Mouse (Mus musculus) hindbrain, embryonic 10.5 days (tissue): ENCODE data around the gene Dusp12. TPM values are rescaled to one million over a fixed set of nuclear protein-coding genes. Genes with fewer than 3 reads are reported as not detected.

ENCODE experiments used
- DNase-seq: peaks from one replicate; pipeline ENCODE4 v3.0.0-alpha.2; 2017; ENCODE audit warnings: low spot score
- H3K27ac ChIP-seq: fragments of 300-500 bp; sonication (generic); 2 replicates; pipeline ENCODE4 v1.5.1; 2016; ENCODE audit warnings: mild to moderate bottlenecking, moderate library complexity
- H3K27me3 ChIP-seq: fragments of 300-500 bp; sonication (generic); 2 replicates; pipeline ENCODE4 v1.6.1; 2016; ENCODE audit warnings: mild to moderate bottlenecking; ENCODE audit not compliant: poor library complexity, insufficient read depth, severe bottlenecking
- H3K36me3 ChIP-seq: fragments of 300-500 bp; sonication (generic); 2 replicates; pipeline ENCODE4 v1.6.1; 2016; ENCODE audit warnings: mild to moderate bottlenecking, moderate library complexity
- H3K4me1 ChIP-seq: fragments of 300-500 bp; sonication (generic); replicated peaks from 2 replicates; pipeline ENCODE4 v1.6.1; 2016; ENCODE audit warnings: mild to moderate bottlenecking
- H3K4me3 ChIP-seq: fragments of 300-500 bp; sonication (generic); 2 replicates; pipeline ENCODE4 v1.5.1; 2016; ENCODE audit warnings: mild to moderate bottlenecking, moderate library complexity
- H3K9me3 ChIP-seq: fragments of 300-500 bp; sonication (generic); 2 replicates; pipeline ENCODE4 v1.6.1; 2016; ENCODE audit warnings: mild to moderate bottlenecking, moderate library complexity
- WGBS: fragments of 180-500 bp; shearing (Covaris S2); methylation state at CpG from one replicate; pipeline ENCODE4 v1.1.7; 2016; 5-methylcytosine and 5-hydroxymethylcytosine counted together
- polyA plus RNA-seq: library from polyadenylated mRNA; unstranded; fragments of >200 nt; fragmentation: Nextera tagmentation; extraction: Ambion mirVana; gene quantifications from 2 replicates; pipeline ENCODE4 v1.2.1, GENCODE M21; 2016

Dusp12 gene
- polyA plus RNA-seq, 1 experiment from 2014 or later, result 28.4 TPM

- H3K27me3 ChIP-seq, result peaks cover 36% of the 10 kb centered on the region
- no peaks in the 10 kb centered on the region for H3K9me3 ChIP-seq
- no peak for DNase-seq
- WGBS, result 84% methylated on average over 11 of the region's 11 CpGs
- H3K36me3 ChIP-seq, result no peaks in the 10 kb centered on the region
- H3K27ac ChIP-seq, result no peak overlapping the region
- H3K4me3 ChIP-seq, result no peak overlapping the region
- peaks cover 17% of the 10 kb centered on the region for H3K4me1 ChIP-seq
Measured at GRCm38 (mm10) chr1:170911907-170912660, 26.7 kb upstream of the Dusp12 start.

- Histone ChIP-seq H3K4me3 (peak overlapping the region; percentile 69), H3K27ac (no peak overlapping the region), H3K27me3 (peaks cover 73% of the 10 kb centered on the region), H3K4me1 (peaks cover 17% of the 10 kb centered on the region), H3K9me3 (no peaks in the 10 kb centered on the region), H3K36me3 (no peaks in the 10 kb centered on the region)
- peak; percentile 40 for DNase-seq
- WGBS, result 4% methylated on average over 21 of the region's 21 CpGs
Measured at GRCm38 (mm10) chr1:170908341-170908740, 23.0 kb upstream of the Dusp12 start.

GRCm38 (mm10) chr1:170907456-170908191 is 22.3 kb upstream of the Dusp12 start:
- DNase-seq, result peak; percentile 57
- peaks cover 17% of the 10 kb centered on the region for H3K4me1 ChIP-seq
- H3K27me3 ChIP-seq, result peaks cover 80% of the 10 kb centered on the region
- H3K9me3 ChIP-seq, result no peaks in the 10 kb centered on the region
- peak overlapping the region; percentile 69 for H3K4me3 ChIP-seq
- H3K36me3 ChIP-seq, result no peaks in the 10 kb centered on the region
- WGBS, result under 1% methylated on average over 71 of the region's 71 CpGs
- peak overlapping the region; percentile 69; the same call in 1 of the 2 replicates for H3K27ac ChIP-seq

- peaks cover 86% of the 10 kb centered on the region for H3K27me3 ChIP-seq
- no peaks in the 10 kb centered on the region for H3K36me3 ChIP-seq
- 19% methylated on average over 11 of the region's 11 CpGs for WGBS
- H3K9me3 ChIP-seq, result no peaks in the 10 kb centered on the region
- H3K4me3 ChIP-seq, result peak overlapping the region; percentile 69
- no peak for DNase-seq
- H3K4me1 ChIP-seq, result peaks cover 17% of the 10 kb centered on the region
- H3K27ac ChIP-seq, result no peak overlapping the region
Measured at GRCm38 (mm10) chr1:170907111-170907455, 21.7 kb upstream of the Dusp12 start.

DNA sequence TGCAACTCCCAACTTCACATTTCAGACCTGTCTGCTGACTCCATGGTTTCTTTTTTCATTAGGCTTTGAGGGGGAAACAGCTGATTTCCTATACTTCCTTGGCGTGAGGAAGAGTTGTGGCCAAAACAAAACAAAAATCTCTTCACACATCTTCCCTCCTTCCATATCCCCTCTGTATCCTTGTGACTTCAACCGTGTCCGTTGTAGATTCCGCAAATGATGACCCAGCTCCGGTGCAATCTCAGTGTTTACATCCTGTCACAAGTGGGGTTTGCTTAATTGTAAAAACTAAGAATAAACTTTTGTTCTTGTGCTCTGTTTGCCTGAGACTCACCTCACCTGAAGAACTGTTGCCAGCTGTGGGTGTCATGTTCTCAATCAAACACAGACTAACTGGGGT is 18.1 kb upstream of the Dusp12 start:
- peaks cover 14% of the 10 kb centered on the region for H3K4me1 ChIP-seq

DNA sequence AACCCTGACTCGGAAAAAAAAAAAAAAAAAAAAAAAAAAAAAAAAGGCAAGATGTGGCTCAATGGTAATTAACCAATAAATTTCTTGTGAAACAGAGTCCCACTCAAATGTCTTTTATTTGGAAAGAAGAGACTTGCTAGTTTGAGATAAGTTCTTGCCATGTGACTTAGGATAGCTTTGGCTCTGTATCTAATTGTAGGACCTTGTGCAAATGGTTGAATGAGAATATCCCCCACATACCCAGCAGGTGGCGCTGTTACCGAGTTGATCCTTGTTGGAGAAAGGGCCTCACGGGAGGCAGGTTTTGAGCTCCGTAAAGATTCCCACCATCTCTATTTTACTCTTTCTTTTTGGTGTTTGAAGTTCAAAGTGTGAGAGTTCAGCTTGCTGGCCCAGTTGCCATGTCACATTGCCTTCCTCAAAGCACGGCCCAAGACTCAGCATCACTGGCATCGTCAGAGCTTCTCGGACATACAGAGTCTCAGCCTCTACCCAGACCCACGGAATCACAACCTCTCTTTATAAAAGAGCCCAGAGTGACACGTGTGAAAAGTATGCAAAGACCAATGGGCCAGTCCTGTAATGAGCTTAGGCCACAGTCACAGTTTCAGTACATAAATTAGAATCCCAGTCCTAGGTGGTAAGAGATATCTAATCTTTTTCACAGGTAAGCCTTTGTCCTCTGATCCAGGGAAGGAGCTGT is 16.3 kb upstream of the Dusp12 start:
- H3K27me3 ChIP-seq, result peaks cover 49% of the 10 kb centered on the region
- H3K4me1 ChIP-seq, result no peaks in the 10 kb centered on the region; the same call in 1 of the 2 replicates
- no peaks in the 10 kb centered on the region for H3K9me3 ChIP-seq
- H3K4me3 ChIP-seq, result peak overlapping the region; percentile 33; the same call in 1 of the 2 replicates
- WGBS, result 35% methylated on average over 10 of the region's 10 CpGs
- H3K36me3 ChIP-seq, result no peaks in the 10 kb centered on the region
- H3K27ac ChIP-seq, result no peak overlapping the region
- DNase-seq, result peak; percentile 84

More for the DNA sequence above, 18.1 kb upstream of the Dusp12 start:
- no peak overlapping the region for H3K27ac ChIP-seq
- WGBS, result 80% methylated on average over 5 of the region's 5 CpGs
- no peaks in the 10 kb centered on the region for H3K36me3 ChIP-seq
- no peak for DNase-seq
- no peak overlapping the region for H3K4me3 ChIP-seq
- no peaks in the 10 kb centered on the region for H3K9me3 ChIP-seq
- H3K27me3 ChIP-seq, result peaks cover 67% of the 10 kb centered on the region

DNA sequence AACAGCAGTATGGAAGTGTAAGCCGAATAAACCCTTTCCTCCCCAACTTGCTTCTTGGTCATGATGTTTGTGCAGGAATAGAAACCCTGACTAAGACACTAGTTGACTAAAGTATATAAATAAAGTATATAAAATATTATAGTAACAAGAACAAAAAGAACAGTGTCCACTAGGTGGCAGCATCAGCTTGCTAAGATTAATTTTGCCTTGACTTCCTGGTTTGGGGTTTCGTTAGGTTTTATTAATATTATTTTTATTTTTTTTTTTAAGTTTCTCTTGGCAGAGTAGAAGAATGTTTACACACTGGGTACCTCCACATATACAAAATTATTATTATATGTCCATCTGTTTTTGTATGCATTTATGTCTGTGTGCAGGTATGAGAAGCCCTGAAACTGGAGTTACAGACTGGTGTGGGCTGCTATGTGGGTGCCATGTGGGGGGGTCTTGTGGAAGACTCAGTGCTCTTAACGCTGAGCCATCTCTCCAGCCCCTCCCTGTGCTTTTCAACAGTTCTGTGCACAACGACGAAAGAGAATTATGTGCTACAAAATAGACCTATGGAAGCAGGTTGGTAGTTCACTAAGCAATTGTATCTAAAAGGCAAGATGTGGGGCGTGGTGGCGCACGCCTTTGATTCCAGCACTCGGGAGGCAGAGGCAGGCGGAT is 15.6 kb upstream of the Dusp12 start:
- Histone ChIP-seq H3K9me3 (no peaks in the 10 kb centered on the region), H3K4me3 (no peak overlapping the region), H3K27me3 (peaks cover 41% of the 10 kb centered on the region), H3K4me1 (no peaks in the 10 kb centered on the region; the same call in 1 of the 2 replicates), H3K36me3 (no peaks in the 10 kb centered on the region), H3K27ac (no peak overlapping the region)
- peak; percentile 6 for DNase-seq
- WGBS, result 38% methylated on average over 10 of the region's 10 CpGs

- Histone ChIP-seq H3K9me3 (no peaks in the 10 kb centered on the region), H3K27ac (no peak overlapping the region), H3K4me3 (no peak overlapping the region), H3K4me1 (no peaks in the 10 kb centered on the region; the same call in 1 of the 2 replicates), H3K27me3 (peaks cover 18% of the 10 kb centered on the region), H3K36me3 (no peaks in the 10 kb centered on the region)
- WGBS, result 80% methylated on average over 16 of the region's 16 CpGs
- DNase-seq, result no peak
Measured at GRCm38 (mm10) chr1:170898413-170899075, 13.2 kb upstream of the Dusp12 start.

DNA sequence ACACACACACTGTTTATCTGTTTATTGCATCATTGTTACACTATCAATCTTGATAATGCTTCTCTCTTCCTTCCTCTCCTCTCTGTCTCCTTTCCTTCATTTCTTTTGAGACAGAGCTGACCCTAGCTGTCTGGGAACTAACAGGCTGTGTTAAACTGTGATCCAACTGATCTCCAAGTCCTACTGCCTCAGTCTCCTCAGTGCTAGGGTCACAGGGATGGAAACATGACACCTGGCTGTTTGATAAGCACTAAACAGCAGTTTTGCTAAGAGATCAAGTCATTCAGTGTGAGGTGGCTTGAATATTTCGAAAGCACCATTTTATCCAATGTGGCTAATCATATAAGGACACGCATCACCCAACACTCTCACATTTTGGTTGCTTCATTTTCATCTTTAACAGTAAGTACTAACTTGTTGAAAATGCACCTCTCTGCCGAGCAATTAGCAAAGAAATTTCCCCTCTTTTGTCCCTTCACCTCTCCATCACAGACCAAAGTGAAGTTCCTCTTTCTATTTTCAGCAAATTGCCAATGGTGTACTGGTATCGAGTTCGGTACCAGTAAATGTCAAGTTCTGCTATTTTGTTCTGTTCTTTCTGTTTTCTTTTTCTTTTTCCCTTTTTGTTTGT is 11.4 kb upstream of the Dusp12 start:
- no peak overlapping the region for H3K4me3 ChIP-seq
- H3K27me3 ChIP-seq, result peaks cover under 1% of the 10 kb centered on the region; the same call in 1 of the 2 replicates
- WGBS, result 85% methylated on average over 5 of the region's 5 CpGs
- H3K27ac ChIP-seq, result no peak overlapping the region
- H3K4me1 ChIP-seq, result no peaks in the 10 kb centered on the region; the same call in 1 of the 2 replicates
- no peaks in the 10 kb centered on the region for H3K36me3 ChIP-seq
- H3K9me3 ChIP-seq, result no peaks in the 10 kb centered on the region
- DNase-seq, result no peak

- H3K27ac ChIP-seq, result no peak overlapping the region
- no peak for DNase-seq
- H3K36me3 ChIP-seq, result no peaks in the 10 kb centered on the region
- H3K27me3 ChIP-seq, result no peaks in the 10 kb centered on the region
- H3K4me1 ChIP-seq, result no peaks in the 10 kb centered on the region
- no peak overlapping the region for H3K4me3 ChIP-seq
- no peaks in the 10 kb centered on the region for H3K9me3 ChIP-seq
- 68% methylated on average over 9 of the region's 9 CpGs for WGBS
Measured at GRCm38 (mm10) chr1:170894603-170895602, 9.6 kb upstream of the Dusp12 start.

DNA sequence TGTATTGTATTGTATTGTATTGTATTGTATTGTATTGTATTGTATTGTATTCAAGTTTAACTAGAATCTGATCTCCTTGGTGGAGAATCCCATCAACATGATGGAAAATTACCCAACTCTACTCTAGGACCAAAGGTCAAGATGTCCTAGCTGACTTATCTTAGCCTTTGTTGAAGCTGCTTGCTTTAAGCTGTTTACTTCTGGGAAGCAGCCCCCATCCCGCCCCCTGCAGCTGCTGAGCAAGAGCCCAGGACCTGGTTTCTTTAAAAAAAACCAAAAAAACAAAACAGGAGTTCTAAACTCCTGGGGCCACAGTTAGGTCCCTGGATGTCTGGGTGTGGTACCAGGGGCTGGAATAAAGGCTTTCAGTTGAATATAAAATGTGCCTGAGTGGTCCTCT is 6.9 kb upstream of the Dusp12 start:
- Histone ChIP-seq H3K4me3 (no peak overlapping the region), H3K4me1 (peaks cover 8% of the 10 kb centered on the region), H3K27ac (no peak overlapping the region), H3K27me3 (no peaks in the 10 kb centered on the region), H3K9me3 (no peaks in the 10 kb centered on the region), H3K36me3 (no peaks in the 10 kb centered on the region)
- no peak for DNase-seq
- 51% methylated on average over 1 of the region's 1 CpGs for WGBS
